Mouse (Mus musculus) embryonic fibroblast, embryonic 13.5 days (primary cell): ENCODE data around the gene Lrrc28. TPM values are rescaled to one million over a fixed set of nuclear protein-coding genes. Genes with fewer than 3 reads are reported as not detected.

ENCODE experiments used
- H3K27ac ChIP-seq: 2 replicates; pipeline ENCODE4 v1.5.1; 2012; ENCODE audit warnings: low read length, control low read depth, inconsistent platforms; ENCODE audit not compliant: insufficient read depth
- H3K4me1 ChIP-seq: 2 replicates; pipeline ENCODE4 v1.6.1; 2011; ENCODE audit warnings: low read length; ENCODE audit not compliant: control insufficient read depth, insufficient read depth
- H3K4me3 ChIP-seq: 2 replicates; pipeline ENCODE4 v1.5.1; 2011; ENCODE audit warnings: mild to moderate bottlenecking, control low read depth, low read length; ENCODE audit not compliant: insufficient read depth
- CTCF ChIP-seq: IDR thresholded peaks from 2 replicates; pipeline ENCODE4 v1.5.1; 2011; ENCODE audit warnings: mild to moderate bottlenecking, control low read depth, low read length, moderate library complexity, borderline replicate concordance; ENCODE audit not compliant: insufficient read depth
- POLR2A ChIP-seq: IDR thresholded peaks from 2 replicates; pipeline ENCODE4 v1.6.1; 2011; ENCODE audit warnings: low read depth, mild to moderate bottlenecking, control low read depth, low read length, moderate library complexity
- polyA plus RNA-seq: library from polyadenylated mRNA; stranded (reverse); fragments of >200 nt; gene quantifications from 2 replicates; pipeline ENCODE4 v1.2.4, GENCODE M21; 2011; ENCODE audit warnings: low read depth; ENCODE audit not compliant: missing spikeins, insufficient read length

Gene Lrrc28
- polyA plus RNA-seq, 1 experiment, result 43.1 TPM

GRCm38 (mm10) chr7:67511606-67512005, 133.5 kb downstream of the Lrrc28 start:
- Histone ChIP-seq H3K27ac (no peak overlapping the region), H3K4me1 (no peaks in the 10 kb centered on the region), H3K4me3 (no peak overlapping the region)
- TF ChIP-seq CTCF, result no peak
- no peak for TF ChIP-seq POLR2A

GRCm38 (mm10) chr7:67503281-67504010, 141.6 kb downstream of the Lrrc28 start:
- no peak overlapping the region for H3K4me3 ChIP-seq
- H3K27ac ChIP-seq, result no peak overlapping the region
- no peak for TF ChIP-seq CTCF
- no peak for TF ChIP-seq POLR2A
- H3K4me1 ChIP-seq, result peaks cover 7% of the 10 kb centered on the region; the same call in 1 of the 2 replicates

- H3K27ac ChIP-seq, result no peak overlapping the region
- H3K4me3 ChIP-seq, result no peak overlapping the region
- peaks cover 7% of the 10 kb centered on the region; the same call in 1 of the 2 replicates for H3K4me1 ChIP-seq
- TF ChIP-seq POLR2A (no peak), CTCF (no peak)
Observed at GRCm38 (mm10) chr7:67502631-67503030, 142.4 kb downstream of the Lrrc28 start.

- Histone ChIP-seq H3K4me1 (peaks cover 7% of the 10 kb centered on the region; the same call in 1 of the 2 replicates), H3K27ac (no peak overlapping the region), H3K4me3 (no peak overlapping the region)
- TF ChIP-seq CTCF (no peak), POLR2A (no peak)
Observed at GRCm38 (mm10) chr7:67500878-67501277, 144.2 kb downstream of the Lrrc28 start.

GRCm38 (mm10) chr7:67500076-67500828, 144.8 kb downstream of the Lrrc28 start:
- TF ChIP-seq POLR2A (no peak), CTCF (no peak)
- Histone ChIP-seq H3K4me1 (peaks cover 7% of the 10 kb centered on the region; the same call in 1 of the 2 replicates), H3K4me3 (no peak overlapping the region), H3K27ac (no peak overlapping the region)

GRCm38 (mm10) chr7:67499516-67499915, 145.6 kb downstream of the Lrrc28 start:
- TF ChIP-seq CTCF (no peak), POLR2A (no peak)
- peaks cover 7% of the 10 kb centered on the region; the same call in 1 of the 2 replicates for H3K4me1 ChIP-seq
- no peak overlapping the region for H3K27ac ChIP-seq
- H3K4me3 ChIP-seq, result no peak overlapping the region

- TF ChIP-seq CTCF (no peak), POLR2A (no peak)
- H3K4me1 ChIP-seq, result no peaks in the 10 kb centered on the region
- H3K4me3 ChIP-seq, result no peak overlapping the region
- no peak overlapping the region for H3K27ac ChIP-seq
Observed at GRCm38 (mm10) chr7:67493795-67494687, 151.0 kb downstream of the Lrrc28 start.

- H3K4me1 ChIP-seq, result no peaks in the 10 kb centered on the region
- H3K27ac ChIP-seq, result no peak overlapping the region
- H3K4me3 ChIP-seq, result no peak overlapping the region
- no peak for TF ChIP-seq CTCF
- no peak for TF ChIP-seq POLR2A
Observed at GRCm38 (mm10) chr7:67487889-67488411, 157.1 kb downstream of the Lrrc28 start.

- Histone ChIP-seq H3K4me1 (no peaks in the 10 kb centered on the region), H3K4me3 (no peak overlapping the region), H3K27ac (no peak overlapping the region)
- TF ChIP-seq CTCF, result no peak
- no peak for TF ChIP-seq POLR2A
Observed at GRCm38 (mm10) chr7:67486925-67487760, 157.9 kb downstream of the Lrrc28 start.
